Mouse (Mus musculus) left cerebral cortex, postnatal 36 days (tissue): ENCODE data around the gene U90926. TPM values are rescaled to one million over a fixed set of nuclear protein-coding genes. Genes with fewer than 3 reads are reported as not detected.

Experiments
- total RNA-seq, 2 experiments: library from RNA; stranded (reverse); gene quantifications; 2 replicates each; pipeline ENCODE4 v1.2.3; 2021

U90926 gene
- total RNA-seq, 2 experiments from 2014 or later, result not detected

Other genes with a start within 250 kb of the U90926 start
- gene Odaph, start 227.9 kb downstream of the U90926 start, total RNA-seq, result not detected
- gene Cdkl2, start 171.5 kb downstream of the U90926 start, total RNA-seq, result 10 to 100 TPM; 32.7 to 36.5 TPM
- 100 to 1,000 TPM; 216 to 220 TPM for gene G3bp2, start 131.7 kb downstream of the U90926 start, total RNA-seq
- 10 to 100 TPM; 74.1 to 82.3 TPM for gene Uso1, start 77.5 kb downstream of the U90926 start, total RNA-seq
- under 1 TPM; 0.52 to 0.61 TPM for gene Ppef2, start 40.9 kb upstream of the U90926 start, total RNA-seq
- 10 to 100 TPM; 39.2 to 39.9 TPM for gene Naaa, start 62.8 kb upstream of the U90926 start, total RNA-seq
- 10 to 100 TPM; 15.5 to 25.1 TPM for gene Sdad1, start 95.1 kb upstream of the U90926 start, total RNA-seq
- not detected for gene Cxcl9, start 112.7 kb upstream of the U90926 start, total RNA-seq
- gene Art3, start 116.4 kb upstream of the U90926 start, total RNA-seq, result 1 to 10 TPM; 3.6 to 5.9 TPM
- gene Cxcl10, start 133.5 kb upstream of the U90926 start, total RNA-seq, result under 1 TPM in 1 of 2 experiments, not detected in 1; 0.49 TPM
- gene Nup54, start 219.8 kb upstream of the U90926 start, total RNA-seq, result 10 to 100 TPM; 25.3 to 28.5 TPM